Mouse (Mus musculus): ENCODE results near the gene Eif1ad. TPM values are rescaled to one million over a fixed set of nuclear protein-coding genes. Genes with fewer than 3 reads are reported as not detected.

Eif1ad gene
- polyA plus RNA-seq, 1 experiment: 37.8 TPM

GRCm38 (mm10) chr19:5365751-5366150, 790 bp upstream of the Eif1ad start:
- H3K4me3 ChIP-seq (replicated peaks; ENCODE audit: control insufficient read depth, low read depth, low read length): peak overlapping the region; percentile 89
- H3K4me1 ChIP-seq (ENCODE audit: control insufficient read depth, insufficient read depth, low read length): peaks cover 2% of the 10 kb centered on the region
- no peak overlapping the region for H3K27ac ChIP-seq (ENCODE audit: control insufficient read depth, insufficient read depth, low read depth, low read length, poor library complexity)
- WGBS: 5% methylated on average over 11 of the region's 11 CpGs
- TF ChIP-seq POLR2A (IDR thresholded peaks at IDR 0.05; ENCODE audit: borderline replicate concordance, control insufficient read depth, low read depth, low read length): no peak
- TF ChIP-seq CTCF (IDR thresholded peaks at IDR 0.05; ENCODE audit: control insufficient read depth, insufficient read depth, low read length): no peak

GRCm38 (mm10) chr19:5367053-5367359, 465 bp downstream of the Eif1ad start, which contains the start of gene Banf1:
Banf1 (minus strand) TSS chr19:5367168.
- H3K4me3 ChIP-seq (replicated peaks; ENCODE audit: control insufficient read depth, low read depth, low read length): peak within 1 kb of the TSS; percentile 100
- TF ChIP-seq POLR2A (IDR thresholded peaks at IDR 0.05; ENCODE audit: borderline replicate concordance, control insufficient read depth, low read depth, low read length) (no peak), CTCF (IDR thresholded peaks at IDR 0.05; ENCODE audit: control insufficient read depth, insufficient read depth, low read length) (no peak)
- H3K27ac ChIP-seq (ENCODE audit: control insufficient read depth, insufficient read depth, low read depth, low read length, poor library complexity): peak within 1 kb of the TSS; percentile 98
- under 1% methylated on average over 33 of the region's 33 CpGs for WGBS
- H3K4me1 ChIP-seq (ENCODE audit: control insufficient read depth, insufficient read depth, low read length): peaks cover 2% of the 10 kb centered on the region

- peak overlapping the region; percentile 100 for H3K4me3 ChIP-seq (replicated peaks; ENCODE audit: control insufficient read depth, low read depth, low read length)
- peak overlapping the region; percentile 98 for H3K27ac ChIP-seq (ENCODE audit: control insufficient read depth, insufficient read depth, low read depth, low read length, poor library complexity)
- 8% methylated on average over 11 of the region's 11 CpGs for WGBS
- peaks cover 2% of the 10 kb centered on the region for H3K4me1 ChIP-seq (ENCODE audit: control insufficient read depth, insufficient read depth, low read length)
- TF ChIP-seq CTCF (IDR thresholded peaks at IDR 0.05; ENCODE audit: control insufficient read depth, insufficient read depth, low read length): peak; percentile 44; the same call in 1 of the 2 replicates
- no peak for TF ChIP-seq POLR2A (IDR thresholded peaks at IDR 0.05; ENCODE audit: borderline replicate concordance, control insufficient read depth, low read depth, low read length)
Observed at GRCm38 (mm10) chr19:5367455-5367854, 914 bp downstream of the Eif1ad start.

DNA sequence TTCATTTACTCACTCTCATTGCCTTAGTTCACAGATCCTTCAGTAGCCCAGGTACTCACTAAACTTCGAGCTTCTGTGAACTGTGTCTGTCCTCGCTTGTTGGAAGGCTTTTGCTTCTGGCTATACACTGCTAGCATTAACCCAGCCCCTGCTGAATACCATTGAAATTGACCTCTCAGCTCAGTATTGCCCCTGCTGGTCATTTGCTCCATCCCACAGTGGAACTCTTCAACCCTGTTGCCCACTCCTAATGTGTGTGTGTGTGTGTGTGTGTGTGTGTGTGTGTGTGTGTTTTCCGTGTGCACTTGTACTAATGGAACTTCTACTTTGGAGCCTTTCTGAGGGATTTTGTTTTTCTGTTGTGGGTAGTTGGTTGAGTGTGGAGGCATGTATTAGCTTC, 4.4 kb downstream of the Eif1ad start:
- TF ChIP-seq POLR2A (IDR thresholded peaks at IDR 0.05; ENCODE audit: borderline replicate concordance, control insufficient read depth, low read depth, low read length): no peak
- TF ChIP-seq CTCF (IDR thresholded peaks at IDR 0.05; ENCODE audit: control insufficient read depth, insufficient read depth, low read length): no peak
- 81% methylated on average over 3 of the region's 3 CpGs for WGBS
- no peaks in the 10 kb centered on the region; the same call in 1 of the 2 replicates for H3K4me1 ChIP-seq (ENCODE audit: control insufficient read depth, insufficient read depth, low read length)

DNA sequence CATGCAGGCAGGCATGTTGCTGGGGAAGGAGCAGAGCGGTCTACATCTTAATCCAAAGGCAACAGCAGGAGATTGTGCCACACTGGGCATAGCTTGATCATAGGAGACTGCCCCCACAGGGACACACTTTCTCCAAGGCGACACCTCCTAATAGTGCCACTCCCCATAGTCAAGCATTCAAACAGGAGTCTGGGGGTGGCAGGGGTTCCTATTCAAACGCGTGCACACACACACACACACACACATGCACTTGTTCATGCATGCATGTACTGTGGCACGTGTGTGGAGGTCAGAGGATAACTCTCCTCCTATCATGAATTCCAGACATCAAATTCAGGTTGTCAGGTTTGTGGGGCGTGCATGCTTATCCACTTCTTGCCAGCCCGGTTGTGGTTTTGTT, 6.2 kb downstream of the Eif1ad start:
- no peaks in the 10 kb centered on the region; the same call in 1 of the 2 replicates for H3K4me1 ChIP-seq (ENCODE audit: control insufficient read depth, insufficient read depth, low read length)
- no peak overlapping the region for H3K4me3 ChIP-seq (replicated peaks; ENCODE audit: control insufficient read depth, low read depth, low read length)
- TF ChIP-seq POLR2A (IDR thresholded peaks at IDR 0.05; ENCODE audit: borderline replicate concordance, control insufficient read depth, low read depth, low read length) (no peak), CTCF (IDR thresholded peaks at IDR 0.05; ENCODE audit: control insufficient read depth, insufficient read depth, low read length) (no peak)
- no peak overlapping the region for H3K27ac ChIP-seq (ENCODE audit: control insufficient read depth, insufficient read depth, low read depth, low read length, poor library complexity)
- 88% methylated on average over 7 of the region's 7 CpGs for WGBS

More for the DNA sequence above, 4.4 kb downstream of the Eif1ad start:
- no peak overlapping the region for H3K27ac ChIP-seq (ENCODE audit: control insufficient read depth, insufficient read depth, low read depth, low read length, poor library complexity)
- no peak overlapping the region for H3K4me3 ChIP-seq (replicated peaks; ENCODE audit: control insufficient read depth, low read depth, low read length)

GRCm38 (mm10) chr19:5374177-5374576, 7.6 kb downstream of the Eif1ad start:
- no peak overlapping the region for H3K4me3 ChIP-seq (replicated peaks; ENCODE audit: control insufficient read depth, low read depth, low read length)
- H3K27ac ChIP-seq (ENCODE audit: control insufficient read depth, insufficient read depth, low read depth, low read length, poor library complexity): no peak overlapping the region
- 81% methylated on average over 4 of the region's 4 CpGs for WGBS
- H3K4me1 ChIP-seq (ENCODE audit: control insufficient read depth, insufficient read depth, low read length): no peaks in the 10 kb centered on the region
- TF ChIP-seq POLR2A (IDR thresholded peaks at IDR 0.05; ENCODE audit: borderline replicate concordance, control insufficient read depth, low read depth, low read length): no peak

DNA sequence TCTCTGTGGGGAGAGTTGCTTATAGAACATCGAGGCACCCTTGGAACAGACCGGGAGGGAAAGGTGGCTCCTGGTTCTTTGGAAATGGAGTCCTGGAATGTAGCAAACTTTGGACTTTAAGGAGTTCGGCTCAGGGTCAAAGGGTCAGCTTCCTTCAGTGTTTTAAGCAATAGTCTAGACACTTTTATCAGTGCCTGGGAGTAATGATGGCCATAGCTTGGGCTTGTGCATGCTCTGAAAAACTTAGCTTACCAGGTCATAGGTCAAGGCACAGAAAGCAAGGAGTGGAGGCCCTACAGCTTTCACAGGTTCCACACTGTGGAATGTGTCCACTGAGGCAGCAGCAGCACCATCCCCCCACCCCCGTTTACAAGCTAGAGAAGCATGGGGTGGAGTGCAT, 8.2 kb downstream of the Eif1ad start:
- TF ChIP-seq POLR2A (IDR thresholded peaks at IDR 0.05; ENCODE audit: borderline replicate concordance, control insufficient read depth, low read depth, low read length) (no peak), CTCF (IDR thresholded peaks at IDR 0.05; ENCODE audit: control insufficient read depth, insufficient read depth, low read length) (no peak)
- Histone ChIP-seq H3K27ac (ENCODE audit: control insufficient read depth, insufficient read depth, low read depth, low read length, poor library complexity) (no peak overlapping the region), H3K4me1 (ENCODE audit: control insufficient read depth, insufficient read depth, low read length) (no peaks in the 10 kb centered on the region), H3K4me3 (replicated peaks; ENCODE audit: control insufficient read depth, low read depth, low read length) (no peak overlapping the region)
- 86% methylated on average over 4 of the region's 4 CpGs for WGBS

DNA sequence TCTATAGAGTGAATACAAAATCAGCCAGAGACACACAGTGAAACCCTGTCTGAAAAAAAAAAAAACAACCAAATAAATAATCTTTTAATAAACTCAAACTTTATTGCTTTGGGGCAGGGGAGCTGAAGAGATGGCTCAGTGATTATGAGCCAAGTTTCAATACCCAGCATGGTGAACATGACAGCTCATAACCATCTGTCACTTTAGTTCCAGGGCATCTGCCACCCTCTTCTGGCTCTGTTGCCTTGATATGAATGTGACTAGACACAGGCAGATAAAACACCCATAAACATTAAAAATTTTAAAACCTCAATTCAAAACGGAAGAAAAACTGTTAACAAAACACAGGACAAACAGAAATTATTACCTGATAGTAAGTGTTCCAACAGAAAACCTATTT, 10.9 kb downstream of the Eif1ad start:
- TF ChIP-seq POLR2A (IDR thresholded peaks at IDR 0.05; ENCODE audit: borderline replicate concordance, control insufficient read depth, low read depth, low read length): no peak
- TF ChIP-seq CTCF (IDR thresholded peaks at IDR 0.05; ENCODE audit: control insufficient read depth, insufficient read depth, low read length): no peak
- no peak overlapping the region for H3K27ac ChIP-seq (ENCODE audit: control insufficient read depth, insufficient read depth, low read depth, low read length, poor library complexity)
- WGBS: 88% methylated on average over 1 of the region's 1 CpGs
- no peak overlapping the region for H3K4me3 ChIP-seq (replicated peaks; ENCODE audit: control insufficient read depth, low read depth, low read length)
- H3K4me1 ChIP-seq (ENCODE audit: control insufficient read depth, insufficient read depth, low read length): no peaks in the 10 kb centered on the region

DNA sequence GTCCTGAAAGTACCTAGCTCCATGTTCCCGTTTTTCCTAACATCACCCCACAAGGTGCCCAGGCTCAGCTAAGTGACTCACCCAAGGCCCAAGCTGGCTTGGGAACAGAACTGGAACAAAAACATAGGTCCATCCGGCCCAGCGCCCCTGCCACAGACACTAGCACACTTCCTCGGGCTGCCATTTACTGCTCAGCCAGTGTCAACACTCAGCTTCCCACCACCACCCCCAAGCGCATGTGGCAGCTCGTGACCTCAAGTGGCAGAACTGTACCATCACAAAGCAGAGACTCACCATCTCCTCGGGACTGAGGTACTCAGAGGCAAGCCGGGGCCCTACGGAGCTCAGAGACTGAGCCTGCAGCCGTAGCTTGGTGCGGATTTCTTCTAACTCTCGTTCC, 16.8 kb downstream of the Eif1ad start:
- Histone ChIP-seq H3K4me1 (ENCODE audit: control insufficient read depth, insufficient read depth, low read length) (peaks cover 1% of the 10 kb centered on the region; the same call in 1 of the 2 replicates), H3K4me3 (replicated peaks; ENCODE audit: control insufficient read depth, low read depth, low read length) (no peak overlapping the region), H3K27ac (ENCODE audit: control insufficient read depth, insufficient read depth, low read depth, low read length, poor library complexity) (no peak overlapping the region)
- WGBS: 92% methylated on average over 12 of the region's 12 CpGs
- TF ChIP-seq CTCF (IDR thresholded peaks at IDR 0.05; ENCODE audit: control insufficient read depth, insufficient read depth, low read length) (no peak), POLR2A (IDR thresholded peaks at IDR 0.05; ENCODE audit: borderline replicate concordance, control insufficient read depth, low read depth, low read length) (no peak)
